Comparison of ENCODE assay signal across 25 mouse cellular contexts in the genomic region with DNA sequence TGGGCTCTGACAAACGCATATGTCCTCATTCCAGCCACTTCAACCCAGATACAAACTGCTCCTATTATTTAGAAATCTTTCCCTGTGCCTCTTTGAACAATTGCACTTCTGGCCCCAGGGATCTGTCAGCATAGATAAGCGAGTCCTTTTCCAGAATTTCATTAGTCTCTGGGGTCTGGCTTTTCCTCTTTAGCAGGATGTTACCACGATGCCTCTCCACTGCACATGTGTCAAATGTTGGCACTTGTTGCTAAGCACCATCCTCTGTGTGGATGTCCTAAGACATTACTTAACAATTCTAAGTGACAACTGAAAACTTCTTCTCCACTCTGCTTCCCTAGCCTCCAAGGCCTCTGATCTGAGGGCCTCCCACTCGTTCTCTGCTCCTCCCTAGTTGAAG. TPM values are rescaled to one million over a fixed set of nuclear protein-coding genes. Genes with fewer than 3 reads are reported as not detected.
DNase-seq lines count a peak whose midpoint lies in the region; ATAC-seq and TF ChIP-seq lines count a peak whose summit lies in the region.
"Had no signal": no experiment of that assay in that cellular context is flagged by ENCODE, and none has a peak within 500 bp of the region (broad histone marks: within the 10 kb centered on the region; RNA-seq: fewer than 3 reads in every experiment).

No protein-coding gene starts in this region.

- WGBS in heart, embryonic 15.5 days: 25% methylated on average over 4 of the region's 4 CpGs
- WGBS in lung, postnatal 0 days: 16% methylated on average over 4 of the region's 4 CpGs

- ATAC-seq in heart, embryonic 15.5 days (replicated peaks; ENCODE audit: insufficient number of reproducible peaks, insufficient read depth, low FRiP score, low read depth): no peak; the same call in 1 of the 2 replicates
- peak; percentile 46 for ATAC-seq in lung, postnatal 0 days
- 0 out of 2 replicates have a peak, but pooled peaks have one; percentile 2 for ATAC-seq in megakaryocyte progenitor cell, adult 5-6 weeks (replicated peaks; ENCODE audit: poor library complexity)
- ATAC-seq: hindbrain, postnatal 0 days; midbrain, embryonic 16.5 days had no signal

- intact Hi-C loops in gastrocnemius, adult 2 months (cut with DNase I): no loop called here
- intact Hi-C loops in heart, postnatal 36 days (cut with DNase I): no loop called here

- H3K4me1 ChIP-seq in heart, embryonic 15.5 days (replicated peaks): peaks cover 56% of the 10 kb centered on the region
- peaks cover 17% of the 10 kb centered on the region for H3K4me1 ChIP-seq in lung, postnatal 0 days (ENCODE audit: insufficient read depth, low read depth, low read length)

- no peak overlapping the region for H3K4me3 ChIP-seq in gastrocnemius, adult 2 months
- H3K4me3 ChIP-seq in heart, embryonic 15.5 days: no peak overlapping the region
- no peak overlapping the region for H3K4me3 ChIP-seq in lung, postnatal 0 days (ENCODE audit: low read depth, low read length)
- H3K4me3 ChIP-seq: limb, embryonic 12.5 days; liver, embryonic 15.5 days had no signal

- no peak for TF ChIP-seq CTCF in gastrocnemius, adult 2 months (IDR thresholded peaks at IDR 0.05)
- TF ChIP-seq CTCF in lung, postnatal 0 days (IDR thresholded peaks at IDR 0.05): no peak

- H3K27ac ChIP-seq in gastrocnemius, adult 2 months: peak overlapping the region; percentile 68; the same call in 1 of the 2 replicates
- peak overlapping the region; percentile 63 for H3K27ac ChIP-seq in heart, embryonic 15.5 days
- H3K27ac ChIP-seq in lung, postnatal 0 days (ENCODE audit: low read length): peak overlapping the region; percentile 28; the same call in 1 of the 2 replicates
- H3K27ac ChIP-seq: hindbrain, postnatal 0 days; limb, embryonic 12.5 days; liver, embryonic 15.5 days had no signal

- H3K4me2 ChIP-seq in heart, embryonic 15.5 days: no peak overlapping the region
- no peak overlapping the region for H3K4me2 ChIP-seq in lung, postnatal 0 days (replicated peaks; ENCODE audit: low read depth, low read length)
- H3K4me2 ChIP-seq: limb, embryonic 12.5 days; liver, embryonic 15.5 days had no signal

- 0 out of 2 replicates have a peak, but pooled peaks have one; percentile 30 for TF ChIP-seq EP300 in lung, postnatal 0 days (IDR thresholded peaks at IDR 0.05)

- H3K9me3 ChIP-seq in heart, embryonic 15.5 days (replicated peaks): no peaks in the 10 kb centered on the region
- no peaks in the 10 kb centered on the region for H3K9me3 ChIP-seq in lung, postnatal 0 days (ENCODE audit: low read length)
- H3K9me3 ChIP-seq: G1E; limb, embryonic 12.5 days; liver, embryonic 15.5 days had no signal

- no peak for DNase-seq in gastrocnemius, adult 2 months
- no peak for DNase-seq in gastrocnemius, adult 18-20 months (ENCODE audit: low spot score)
- DNase-seq in heart, postnatal 36 days: no peak
- DNase-seq in lung, postnatal 0 days (ENCODE audit: low spot score): peak; percentile 77
- DNase-seq in lung, postnatal 25 days (ENCODE audit: low spot score): no peak
- no peak for DNase-seq in right cerebral cortex, postnatal 25 days
- DNase-seq: adrenal gland, postnatal 14 days; cerebellum, adult 11-12 months; cerebellum, postnatal 25 days; kidney, adult 11 months; lung, postnatal 10 days; thymus, postnatal 14 days had no signal

- H3K9ac ChIP-seq in heart, embryonic 15.5 days: 0 out of 2 replicates have a peak overlapping the region, but pooled peaks have one; percentile 32
- 0 out of 2 replicates have a peak overlapping the region, but pooled peaks have one; percentile 3 for H3K9ac ChIP-seq in lung, postnatal 0 days (replicated peaks; ENCODE audit: low read depth)
- H3K9ac ChIP-seq: limb, embryonic 12.5 days; liver, embryonic 15.5 days had no signal

- H3K36me3 ChIP-seq in heart, embryonic 15.5 days: no peaks in the 10 kb centered on the region
- no peaks in the 10 kb centered on the region for H3K36me3 ChIP-seq in lung, postnatal 0 days (ENCODE audit: insufficient read depth, low read length)
- H3K36me3 ChIP-seq: G1E; limb, embryonic 12.5 days; liver, embryonic 15.5 days had no signal

- no peaks in the 10 kb centered on the region for H3K27me3 ChIP-seq in heart, embryonic 15.5 days
- H3K27me3 ChIP-seq in lung, postnatal 0 days (replicated peaks; ENCODE audit: insufficient read depth, low read length): no peaks in the 10 kb centered on the region
- H3K27me3 ChIP-seq: limb, embryonic 12.5 days had no signal

RNA-seq across cellular contexts. Expression of a gene that starts 2.9 kb away (rescaled TPM):
- total RNA-seq in gastrocnemius, adult 2 months (2021): under 1 TPM in 1 of 2 experiments, not detected in 1; 0.10 TPM
- under 1 TPM; 0.07 to 0.23 TPM for total RNA-seq in gastrocnemius, adult 18-20 months (2021)
- 2.2 and 4.3 TPM in 2 replicates for polyA plus RNA-seq in heart, embryonic 15.5 days (2015; fragmentation: Nextera tagmentation; extraction: Ambion mirVana)
- total RNA-seq in heart, postnatal 36 days (2021): under 1 TPM; 0.16 to 0.33 TPM
- polyA plus RNA-seq in lung, postnatal 0 days (2015; fragmentation: Nextera tagmentation; extraction: Ambion mirVana): 21.8 TPM in 2 replicates
- total RNA-seq in megakaryocyte progenitor cell, adult 5-6 weeks (2015): 0.07 TPM in 1 of 2 replicates, not detected in the other
- not detected in 2 replicates for total RNA-seq in megakaryocyte progenitor cell, adult 5-6 weeks (2017)
- total RNA-seq: G1E had no signal
- polyA plus RNA-seq: G1E had no signal

RNA-seq across cellular contexts. Expression of a gene that starts 24.0 kb away (rescaled TPM):
- total RNA-seq in gastrocnemius, adult 2 months (2021): not detected
- not detected for total RNA-seq in gastrocnemius, adult 18-20 months (2021)
- polyA plus RNA-seq in heart, embryonic 15.5 days (2015; fragmentation: Nextera tagmentation; extraction: Ambion mirVana): not detected in 2 replicates
- total RNA-seq in heart, postnatal 36 days (2021): not detected
- polyA plus RNA-seq in lung, postnatal 0 days (2015; fragmentation: Nextera tagmentation; extraction: Ambion mirVana): 0.15 TPM in 1 of 2 replicates, not detected in the other
- total RNA-seq in megakaryocyte progenitor cell, adult 5-6 weeks (2015): not detected in 2 replicates
- 1.1 TPM in 1 of 2 replicates, not detected in the other for total RNA-seq in megakaryocyte progenitor cell, adult 5-6 weeks (2017)
- total RNA-seq: gastrocnemius, adult 8-10 months; hematopoietic stem cell, adult 5-6 weeks; hindbrain, postnatal 0 days; layer of hippocampus, postnatal 25 days; left cerebral cortex, postnatal 10 days had no signal
- polyA plus RNA-seq: forebrain, embryonic 11.5 days; G1E; hindbrain, postnatal 0 days; limb, embryonic 12.5 days; liver, embryonic 15.5 days; midbrain, embryonic 16.5 days had no signal

RNA-seq across cellular contexts. Expression of a gene that starts 26.6 kb away (rescaled TPM):
- total RNA-seq in gastrocnemius, adult 2 months (2021): 10 to 100 TPM; 19.7 to 24.7 TPM
- 10 to 100 TPM; 20.2 to 25.5 TPM for total RNA-seq in gastrocnemius, adult 18-20 months (2021)
- polyA plus RNA-seq in heart, embryonic 15.5 days (2015; fragmentation: Nextera tagmentation; extraction: Ambion mirVana): 136 and 173 TPM in 2 replicates
- total RNA-seq in heart, postnatal 36 days (2021): 10 to 100 TPM; 57.9 to 62.6 TPM
- polyA plus RNA-seq in lung, postnatal 0 days (2015; fragmentation: Nextera tagmentation; extraction: Ambion mirVana): 166 and 183 TPM in 2 replicates
- total RNA-seq in megakaryocyte progenitor cell, adult 5-6 weeks (2015): 75.9 and 83.2 TPM in 2 replicates
- 18.1 and 22.2 TPM in 2 replicates for total RNA-seq in megakaryocyte progenitor cell, adult 5-6 weeks (2017)

RNA-seq across cellular contexts. Expression of a gene that starts 29.2 kb away (rescaled TPM):
- total RNA-seq in gastrocnemius, adult 2 months (2021): not detected
- total RNA-seq in gastrocnemius, adult 18-20 months (2021): not detected
- polyA plus RNA-seq in heart, embryonic 15.5 days (2015; fragmentation: Nextera tagmentation; extraction: Ambion mirVana): not detected in 2 replicates
- under 1 TPM in 1 of 2 experiments, not detected in 1; 0.24 TPM for total RNA-seq in heart, postnatal 36 days (2021)
- polyA plus RNA-seq in lung, postnatal 0 days (2015; fragmentation: Nextera tagmentation; extraction: Ambion mirVana): 0.18 TPM in 1 of 2 replicates, not detected in the other
- total RNA-seq in megakaryocyte progenitor cell, adult 5-6 weeks (2015): not detected in 2 replicates
- not detected in 2 replicates for total RNA-seq in megakaryocyte progenitor cell, adult 5-6 weeks (2017)
- total RNA-seq: gastrocnemius, adult 8-10 months; hematopoietic stem cell, adult 5-6 weeks; hindbrain, postnatal 0 days; layer of hippocampus, postnatal 25 days; left cerebral cortex, postnatal 10 days had no signal
- polyA plus RNA-seq: forebrain, embryonic 11.5 days; G1E; hindbrain, postnatal 0 days; limb, embryonic 12.5 days; liver, embryonic 15.5 days; midbrain, embryonic 16.5 days had no signal

RNA-seq across cellular contexts. Expression of a gene that starts 51.6 kb away (rescaled TPM):
- under 1 TPM; 0.33 to 0.45 TPM for total RNA-seq in gastrocnemius, adult 2 months (2021)
- under 1 TPM; 0.21 to 0.30 TPM for total RNA-seq in gastrocnemius, adult 18-20 months (2021)
- polyA plus RNA-seq in heart, embryonic 15.5 days (2015; fragmentation: Nextera tagmentation; extraction: Ambion mirVana): 0.10 and 0.24 TPM in 2 replicates
- under 1 TPM; 0.54 to 0.89 TPM for total RNA-seq in heart, postnatal 36 days (2021)
- polyA plus RNA-seq in lung, postnatal 0 days (2015; fragmentation: Nextera tagmentation; extraction: Ambion mirVana): not detected in 2 replicates
- not detected in 2 replicates for total RNA-seq in megakaryocyte progenitor cell, adult 5-6 weeks (2015)
- not detected in 2 replicates for total RNA-seq in megakaryocyte progenitor cell, adult 5-6 weeks (2017)
- total RNA-seq: hematopoietic stem cell, adult 5-6 weeks; neutrophil, adult 5-6 weeks had no signal
- polyA plus RNA-seq: liver, embryonic 15.5 days had no signal
